Mouse (Mus musculus) hematopoietic stem cell, adult 5-6 weeks (primary cell): ENCODE results near the gene Krt26. TPM values are rescaled to one million over a fixed set of nuclear protein-coding genes. Genes with fewer than 3 reads are reported as not detected.

Experiments used
- ATAC-seq, 2 experiments: fragments of 125-278 bp in 1 of 2; replicated peaks in 1 of 2; 2 replicates each; pipeline ENCODE4 v1.8.0; 2016 to 2017; ENCODE audit warnings: inconsistent platforms in 2 of 2, mild to moderate bottlenecking in 2 of 2, moderate number of reproducible peaks in 2 of 2, low read depth in 1 of 2, moderate TSS enrichment in 1 of 2; ENCODE audit not compliant: low FRiP score in 2 of 2, poor library complexity in 2 of 2, severe bottlenecking in 2 of 2, insufficient read depth in 1 of 2, low TSS enrichment in 1 of 2
- total RNA-seq: library from RNA; stranded (forward); fragments of 172-1452, 232-1000 nt; gene quantifications from 2 replicates; pipeline ENCODE4 v1.2.3, GENCODE M21; 2017

Gene Krt26
- total RNA-seq: not detected in 2 replicates

DNA sequence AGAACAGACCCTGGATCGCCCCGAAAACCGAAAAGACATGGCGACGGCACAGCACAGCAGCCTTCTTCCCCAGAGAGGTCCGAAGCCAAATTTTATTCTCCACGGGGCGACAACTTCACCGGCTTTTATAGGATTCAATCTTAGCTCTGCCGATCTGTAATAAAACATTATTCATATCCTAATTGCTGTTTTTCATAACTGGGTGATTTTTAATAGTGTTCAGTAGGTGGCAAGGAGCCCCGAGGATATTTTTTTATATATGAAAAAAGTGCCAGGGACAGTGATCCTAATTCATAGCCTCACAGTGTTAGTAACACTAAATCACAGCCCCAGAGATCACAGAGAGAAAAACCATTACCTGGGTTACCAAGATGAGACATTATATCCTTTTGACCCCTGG, at the start of gene Krt26:
Gene Krt26 (minus strand): TSS at position 101 of the 400 bp plus-strand sequence.
- ATAC-seq: no peak

DNA sequence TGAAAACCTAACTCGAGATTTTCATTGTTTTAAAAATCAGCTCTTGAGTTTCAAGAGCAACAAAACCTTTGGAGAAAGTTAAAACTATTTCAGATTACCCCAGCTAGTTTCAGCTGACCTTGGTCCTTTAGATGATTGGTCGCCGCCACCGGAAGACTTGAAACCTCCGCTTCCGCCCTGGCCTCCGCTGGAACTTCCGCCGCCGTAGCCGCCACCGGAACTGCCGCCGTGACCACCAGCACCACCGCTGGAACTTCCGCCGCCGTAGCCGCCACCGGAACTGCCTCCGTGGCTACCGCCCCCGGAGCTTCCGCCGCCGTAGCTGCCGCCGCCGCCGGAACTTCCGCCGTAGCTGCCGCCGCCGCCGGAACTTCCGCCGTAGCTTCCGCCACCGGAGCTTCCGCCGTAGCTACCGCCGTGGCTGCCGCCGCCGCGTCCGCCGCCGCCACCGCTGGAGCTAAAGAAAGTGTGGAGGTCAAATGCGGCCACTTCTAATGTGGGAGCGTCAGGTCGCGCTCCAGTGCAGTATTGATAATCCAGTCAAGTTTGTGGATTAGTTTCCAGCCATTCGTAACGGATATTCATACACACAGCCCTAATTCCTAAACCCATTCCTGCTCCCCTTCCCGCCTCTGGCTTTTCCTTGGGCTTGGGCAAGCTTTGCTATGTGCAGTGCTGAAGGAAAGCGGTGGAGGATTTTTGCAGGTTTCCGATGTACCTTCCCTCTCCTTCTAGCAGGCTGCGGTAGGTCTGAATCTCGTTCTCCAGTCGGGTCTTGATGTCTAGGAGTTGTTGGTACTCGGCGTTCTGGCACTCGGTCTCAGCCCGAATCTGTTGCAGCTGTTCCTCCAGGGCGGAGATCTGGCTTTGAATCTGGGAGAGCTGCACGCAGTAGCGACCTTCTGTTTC, 48.3 kb upstream of the Krt26 start:
- ATAC-seq: peak; percentile 78 to 87

DNA sequence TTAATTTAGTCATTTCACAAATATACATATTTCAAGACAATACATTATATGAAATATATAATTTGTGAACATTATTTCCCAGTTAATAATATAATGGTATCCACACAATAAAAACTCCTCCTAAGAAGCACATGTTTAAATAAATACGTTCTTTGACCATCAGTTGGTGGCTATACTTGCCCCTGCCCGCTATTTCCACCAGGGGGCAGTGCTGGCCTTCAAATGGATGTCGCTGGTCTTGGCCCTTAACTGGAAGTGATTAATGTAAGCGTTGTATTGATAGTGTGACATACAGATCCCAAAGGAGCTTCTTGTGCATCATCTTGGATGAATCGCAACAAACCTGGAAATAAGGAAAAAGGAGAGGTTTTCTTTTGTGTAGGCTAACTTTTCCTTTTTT, 41.8 kb upstream of the Krt26 start:
- peak; percentile 58 to 71; a peak in 3 of 4 replicates for ATAC-seq

DNA sequence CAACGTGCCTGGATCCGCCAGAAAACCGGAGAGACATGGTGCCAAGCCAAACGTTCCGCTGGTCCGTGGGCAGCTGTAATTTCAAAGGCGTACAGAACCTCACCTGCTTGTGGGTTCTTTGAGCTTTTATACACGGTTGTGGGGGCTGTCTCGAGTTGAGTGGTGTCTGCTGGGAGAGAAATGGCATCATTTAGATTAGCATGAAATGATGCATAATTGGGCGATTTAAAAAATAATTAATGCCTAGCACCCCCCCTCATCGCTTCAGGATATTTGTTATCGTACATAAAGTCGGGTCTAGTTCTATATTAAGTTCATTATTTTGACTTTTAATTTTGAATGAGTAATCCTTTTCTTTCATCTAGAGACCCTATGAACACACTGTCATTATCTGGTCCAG, 37.0 kb upstream of the Krt26 start, which contains the start of gene Krt28:
Gene Krt28 (minus strand): TSS at position 101 of the 400 bp plus-strand sequence.
- ATAC-seq: no peak

DNA sequence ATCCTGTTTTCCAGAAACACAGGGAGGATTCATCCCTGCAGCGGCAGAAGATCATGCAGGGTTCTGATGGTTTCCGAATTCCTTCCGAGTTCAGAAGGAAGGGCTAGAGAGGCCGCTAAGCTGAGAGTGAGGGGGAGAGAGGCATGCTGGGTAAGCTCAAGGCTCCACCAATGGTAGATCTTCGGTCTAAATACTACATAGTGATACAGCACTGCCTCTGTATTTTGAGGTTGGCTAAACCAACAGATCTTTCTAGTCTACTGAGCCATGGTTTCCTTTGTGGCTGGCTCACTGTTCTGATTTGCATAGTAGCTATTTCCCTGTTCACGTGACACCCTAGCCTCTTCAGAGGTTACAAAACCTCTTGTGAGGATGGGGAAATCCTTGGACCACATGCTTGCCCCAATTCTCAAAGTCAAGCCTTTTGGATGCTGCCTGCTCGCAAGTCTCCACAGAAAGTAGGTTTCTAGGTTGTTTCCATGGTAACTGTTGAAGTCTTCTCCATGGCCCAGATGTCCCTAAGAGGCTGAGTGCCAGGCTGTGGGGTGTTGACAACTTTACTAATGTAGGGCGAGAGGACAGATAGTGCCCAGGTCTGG, 32.2 kb upstream of the Krt26 start:
- ATAC-seq: no peak

DNA sequence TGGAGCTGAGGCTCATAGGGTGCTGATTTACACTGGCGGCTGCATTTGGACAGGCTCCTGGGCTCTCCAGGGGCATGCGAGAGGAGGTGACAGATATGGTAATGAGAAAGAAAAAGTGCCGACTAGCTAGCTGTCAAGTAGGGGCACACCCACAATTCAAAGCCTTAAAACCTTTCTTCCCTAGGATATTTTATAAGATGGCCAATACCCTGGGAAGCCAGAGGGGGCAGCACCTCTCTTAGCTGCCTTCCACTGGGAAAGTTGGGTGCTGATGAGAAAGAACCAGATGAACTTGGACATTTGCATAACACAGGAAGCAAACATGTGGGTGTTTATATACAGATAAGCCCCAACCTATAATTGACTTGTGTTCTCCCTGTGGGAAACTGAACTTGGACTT, 31.5 kb upstream of the Krt26 start:
- ATAC-seq: no peak

DNA sequence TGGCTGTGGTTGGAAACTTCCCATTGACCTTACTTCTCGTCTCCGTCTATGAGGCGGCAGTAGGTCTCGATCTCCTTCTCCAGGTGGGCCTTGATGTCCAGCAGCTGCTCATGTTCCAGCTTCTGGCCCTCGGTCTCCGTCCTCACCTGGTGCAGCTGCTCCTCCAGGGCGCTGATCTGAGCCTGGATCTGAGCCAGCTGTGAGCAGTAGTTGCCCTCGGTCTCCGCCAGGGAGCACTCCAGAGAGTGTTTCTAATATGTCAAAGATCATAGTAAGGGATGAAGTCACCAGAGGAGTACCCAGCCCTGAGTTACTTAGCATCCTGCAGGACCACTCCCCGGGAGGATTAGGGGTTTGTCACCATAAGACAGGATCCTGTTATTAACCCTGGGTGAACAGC, 29.0 kb upstream of the Krt26 start:
- 0 out of 4 replicates have a peak, but pooled peaks of 1 of the 2 experiments have one; percentile 17 for ATAC-seq

DNA sequence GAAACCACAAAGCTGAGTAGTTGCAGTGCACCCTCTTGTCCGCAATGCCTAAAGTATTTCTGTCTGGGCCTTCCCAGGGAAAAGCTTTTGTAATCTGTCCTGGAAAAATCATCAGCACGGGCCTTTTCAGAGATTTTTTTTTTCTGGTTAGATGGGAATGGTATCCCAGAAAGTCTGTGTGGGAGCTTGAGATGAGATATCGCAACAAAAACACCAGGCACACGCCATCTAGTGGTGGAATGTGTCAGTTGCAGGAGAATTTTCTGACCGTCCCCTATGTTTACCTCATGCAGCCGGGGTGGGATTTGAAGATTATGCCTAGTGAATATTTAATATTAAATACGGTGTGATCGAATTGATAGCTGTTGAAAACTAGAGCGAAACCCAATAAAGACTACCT, 26.6 kb upstream of the Krt26 start:
- no peak for ATAC-seq

DNA sequence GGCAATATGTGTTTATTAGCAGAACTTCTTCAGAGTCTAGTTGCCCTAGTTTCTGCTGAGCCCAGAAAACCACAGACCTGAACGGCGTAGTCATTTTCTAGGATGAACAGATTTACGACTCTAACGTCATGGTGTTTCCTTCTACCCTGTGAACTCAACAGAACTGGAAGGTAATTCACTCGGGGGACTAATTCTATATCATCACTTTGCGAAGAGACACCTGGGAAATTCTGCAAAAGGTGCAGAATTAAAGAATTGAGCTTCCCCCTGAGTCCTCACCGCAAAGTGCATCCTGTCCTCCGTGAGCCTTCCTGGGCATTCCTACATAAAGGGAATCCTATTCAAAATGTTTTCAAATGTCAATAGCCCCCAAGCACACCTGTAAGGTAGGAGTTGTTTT, 23.7 kb upstream of the Krt26 start:
- ATAC-seq: no peak

DNA sequence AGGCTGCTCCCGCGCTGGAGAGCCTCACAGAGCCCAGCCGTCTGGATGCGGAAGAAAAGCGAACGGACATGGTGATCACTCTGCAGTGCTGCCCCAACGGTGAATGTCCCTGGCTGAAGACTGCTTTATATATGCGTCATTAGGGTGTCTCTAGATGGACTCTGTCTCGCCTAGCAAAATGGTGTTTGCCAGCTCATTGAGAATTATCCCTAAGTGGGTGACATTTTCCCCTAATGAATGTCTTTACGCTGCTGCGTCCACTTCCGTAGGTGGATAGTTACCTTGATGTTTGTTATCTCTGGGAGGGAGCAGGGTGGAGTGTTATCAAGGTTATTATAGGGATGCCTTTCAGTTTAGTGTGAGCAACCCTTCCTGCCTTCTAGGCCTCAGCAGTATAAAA, 13.2 kb upstream of the Krt26 start, which contains the start of gene Krt27:
Gene Krt27 (minus strand): TSS at position 101 of the 400 bp plus-strand sequence.
- ATAC-seq: no peak

DNA sequence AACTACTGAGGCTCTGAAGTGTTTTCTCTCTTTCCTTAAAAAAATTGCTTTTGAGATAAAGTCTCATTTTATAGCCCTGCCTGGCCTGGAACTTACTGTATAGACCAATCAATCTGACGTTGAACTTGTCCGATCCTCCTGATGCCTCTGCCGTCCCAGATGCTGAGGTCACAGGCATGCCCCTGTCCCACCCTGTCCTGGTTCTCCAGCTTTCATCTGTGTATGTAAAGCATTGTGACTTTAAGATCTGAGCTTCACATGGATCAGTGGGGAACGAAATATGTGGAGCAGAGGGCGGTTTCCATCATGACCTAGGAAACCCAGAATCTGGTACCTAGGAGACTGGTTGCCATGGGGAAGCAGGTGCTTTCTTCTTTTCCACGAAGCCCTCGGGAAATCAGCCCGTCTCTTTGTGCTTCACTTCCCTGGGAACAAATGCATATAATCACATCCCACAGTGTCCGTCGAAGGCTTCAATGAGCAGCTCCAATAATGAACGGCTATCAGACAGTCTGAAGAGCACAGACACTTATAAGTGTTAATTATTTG, 1.6 kb upstream of the Krt26 start:
- no peak for ATAC-seq

DNA sequence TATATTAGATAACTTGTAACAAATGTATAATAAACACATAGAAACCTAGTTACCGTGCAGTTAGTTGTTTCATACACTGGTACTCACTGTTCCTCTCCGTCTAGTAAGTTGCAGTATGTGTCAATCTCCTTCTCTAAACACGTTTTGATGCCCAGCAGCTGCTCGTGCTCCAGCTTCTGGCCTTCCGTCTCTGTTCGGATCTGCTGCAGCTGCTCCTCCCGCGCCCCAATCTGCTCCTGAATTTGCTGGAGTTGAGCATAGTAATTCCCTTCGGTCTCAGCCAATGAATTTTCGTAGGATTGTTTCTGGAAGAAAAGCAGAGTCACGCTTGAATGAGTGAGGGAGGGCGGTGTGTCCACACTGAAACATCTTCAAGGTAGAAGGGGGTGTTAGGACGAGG, 4.3 kb downstream of the Krt26 start:
- ATAC-seq: no peak

DNA sequence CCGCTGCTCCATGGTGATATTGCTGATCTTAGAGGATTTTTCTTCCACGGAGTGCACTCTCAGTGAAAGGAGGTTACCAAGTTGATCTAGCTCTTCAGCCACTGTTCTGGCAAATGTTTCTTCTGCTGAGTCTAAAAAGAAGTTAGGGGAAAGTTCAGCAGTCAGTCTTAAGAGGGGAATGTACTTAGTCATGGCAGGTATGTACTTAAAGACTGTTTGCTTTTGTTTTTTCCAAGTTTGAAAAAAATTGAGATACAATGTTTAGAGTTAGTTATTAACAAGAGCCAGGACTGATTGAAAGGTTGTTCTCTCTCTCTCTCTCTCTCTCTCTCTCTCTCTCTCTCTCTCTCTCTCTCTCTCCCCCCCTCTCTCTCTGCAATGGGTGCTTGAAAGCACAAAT, 8.1 kb downstream of the Krt26 start:
- no peak for ATAC-seq

DNA sequence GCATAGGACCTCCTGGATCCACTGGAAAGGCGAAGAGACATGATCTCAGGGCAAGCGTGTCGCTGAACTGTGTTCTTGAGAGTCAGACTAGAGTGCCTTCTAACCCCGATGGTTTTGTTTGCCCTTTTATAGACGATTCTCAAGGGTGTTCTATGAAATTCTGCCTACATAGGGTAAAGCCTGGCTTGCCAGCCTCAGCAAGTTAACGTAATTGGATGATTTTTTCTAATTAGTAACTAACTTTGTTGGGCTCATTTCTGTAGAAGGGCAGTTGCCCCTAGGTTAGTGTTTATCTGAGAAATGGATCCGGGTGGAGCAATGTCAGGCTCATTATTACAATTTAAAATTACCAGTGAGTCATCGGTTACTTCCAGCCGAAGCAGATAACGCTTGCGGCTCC, 14.9 kb downstream of the Krt26 start, which contains the start of gene Krt25:
Gene Krt25 (minus strand): TSS at position 101 of the 400 bp plus-strand sequence.
- no peak for ATAC-seq

DNA sequence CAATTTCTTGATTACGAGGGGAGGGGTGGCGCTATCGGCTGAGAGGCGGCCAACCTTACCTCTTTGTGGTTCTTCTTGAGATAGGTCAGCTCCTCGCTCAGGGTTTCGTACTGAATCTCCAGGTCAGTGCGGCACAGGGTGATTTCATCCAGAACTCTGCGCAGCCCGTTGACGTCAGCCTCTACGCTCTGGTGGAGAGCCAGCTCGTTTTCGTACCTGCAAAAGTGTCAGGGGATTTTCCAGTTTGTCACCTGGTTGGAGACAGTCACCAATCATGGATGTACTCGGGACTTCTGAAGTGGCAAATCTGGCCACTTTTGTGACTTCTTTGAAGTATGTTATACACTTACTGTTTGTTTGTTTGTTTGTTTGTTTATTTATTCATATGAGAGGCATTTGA, 16.7 kb downstream of the Krt26 start:
- no peak for ATAC-seq

DNA sequence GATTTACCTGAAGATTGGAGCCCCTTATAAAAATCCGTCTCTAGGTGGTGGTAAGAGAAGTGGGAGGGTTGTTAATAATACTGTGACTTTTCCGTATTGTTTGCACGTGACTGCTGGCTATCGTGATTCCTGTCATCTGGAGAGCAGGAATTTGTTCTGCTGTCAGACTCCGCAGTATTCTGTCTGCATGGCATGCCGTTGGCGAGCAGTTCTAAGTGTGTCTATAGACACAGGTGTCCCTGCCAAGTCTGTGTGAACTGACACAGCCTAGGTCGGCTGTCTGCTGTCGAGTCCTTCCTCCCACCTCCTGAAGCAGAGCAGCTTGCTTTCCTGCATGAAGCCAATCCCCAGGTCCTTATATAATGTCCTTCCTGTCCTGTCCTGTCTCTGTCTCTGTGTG, 18.6 kb downstream of the Krt26 start:
- no peak for ATAC-seq

DNA sequence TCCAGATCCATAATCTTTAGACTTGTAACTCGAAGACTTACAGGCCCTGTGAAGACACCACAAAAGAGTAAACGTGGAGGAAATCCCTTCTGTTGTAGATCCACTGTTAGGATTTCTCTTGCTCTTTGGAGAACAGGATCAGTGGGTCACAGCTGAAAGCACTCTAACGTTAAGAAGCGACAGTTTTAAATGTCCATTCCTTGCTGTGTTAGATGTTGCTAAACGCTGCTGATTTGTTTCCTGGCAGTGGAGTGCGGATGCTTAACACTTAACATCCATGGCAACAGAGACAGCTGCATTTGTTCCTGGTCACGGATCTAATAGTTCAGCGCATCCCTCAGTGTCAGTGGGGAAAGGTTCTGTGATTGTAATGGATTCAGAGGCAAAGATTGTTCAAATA, 21.2 kb downstream of the Krt26 start:
- ATAC-seq: no peak

DNA sequence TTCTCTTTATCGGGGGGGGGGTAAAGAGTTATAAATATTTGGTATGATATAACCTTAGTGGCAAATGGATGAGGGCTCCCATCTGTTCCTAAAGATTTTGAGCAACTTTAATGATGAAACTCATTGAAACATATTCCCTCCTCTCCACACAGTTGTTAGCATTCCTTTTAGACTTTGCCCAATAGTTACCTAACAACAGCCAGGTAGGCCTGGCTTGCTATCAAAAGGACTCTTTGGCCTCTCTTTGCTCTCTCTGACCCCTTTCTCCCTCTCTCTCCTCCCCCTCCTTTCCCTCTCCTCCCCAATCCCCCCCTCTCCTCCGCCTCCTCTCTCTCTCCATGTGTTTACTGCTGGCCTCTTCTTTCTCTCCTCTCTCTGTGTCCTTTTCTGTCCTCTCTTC, 23.2 kb downstream of the Krt26 start:
- ATAC-seq: no peak
